Mouse (Mus musculus): Measurements from ENCODE around the gene Zbtb12.
"Not testable (repeated sequence)": the region's sequence is repeated elsewhere in the genome, so short reads cannot be mapped to it uniquely, and the experiment has no call there.

Gene Zbtb12

GRCm38 (mm10) chr17:34879336-34879879 is at the start of gene Zbtb12:
Gene Zbtb12, plus strand, starts transcription at chr17:34879483.
- DNase-seq (ENCODE audit: low read depth, low spot score): no peak

- DNase-seq (ENCODE audit: low read depth, low spot score): not testable (repeated sequence)
Measured at GRCm38 (mm10) chr17:34830776-34831175, 48.5 kb upstream of the Zbtb12 start.

GRCm38 (mm10) chr17:34836155-34836855 is 43.0 kb upstream of the Zbtb12 start:
- no peak for DNase-seq (ENCODE audit: low read depth, low spot score)

DNA sequence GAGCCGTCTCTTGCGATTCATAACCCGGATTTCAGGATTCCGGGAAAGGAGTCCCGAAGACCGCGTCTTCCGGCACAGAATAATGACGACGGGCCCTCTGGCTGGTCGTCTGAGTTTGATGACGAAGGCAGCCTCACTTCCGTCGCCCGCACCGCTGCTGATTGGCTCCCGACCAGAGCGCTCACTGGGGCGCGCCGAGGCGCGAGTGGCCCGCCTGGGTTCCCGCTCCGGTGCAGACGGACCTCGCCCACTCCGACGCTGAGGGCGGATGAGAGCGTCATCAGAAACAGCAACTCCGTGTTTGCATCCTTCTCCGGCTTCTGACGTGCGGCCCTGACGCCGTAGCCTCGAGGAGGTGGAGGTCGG is 42.4 kb upstream of the Zbtb12 start, which contains the start of the genes Stk19 and Dxo:
Stk19 (minus strand) TSS at position 90 of the 366 bp plus-strand sequence.
Dxo (plus strand) TSS at position 164 of the 366 bp plus-strand sequence.
- DNase-seq (ENCODE audit: low read depth, low spot score): peak; percentile 94

GRCm38 (mm10) chr17:34837464-34838324 is 41.6 kb upstream of the Zbtb12 start:
- no peak for DNase-seq (ENCODE audit: low read depth, low spot score)

GRCm38 (mm10) chr17:34838785-34839184 is 40.5 kb upstream of the Zbtb12 start:
- no peak for DNase-seq (ENCODE audit: low read depth, low spot score)

DNA sequence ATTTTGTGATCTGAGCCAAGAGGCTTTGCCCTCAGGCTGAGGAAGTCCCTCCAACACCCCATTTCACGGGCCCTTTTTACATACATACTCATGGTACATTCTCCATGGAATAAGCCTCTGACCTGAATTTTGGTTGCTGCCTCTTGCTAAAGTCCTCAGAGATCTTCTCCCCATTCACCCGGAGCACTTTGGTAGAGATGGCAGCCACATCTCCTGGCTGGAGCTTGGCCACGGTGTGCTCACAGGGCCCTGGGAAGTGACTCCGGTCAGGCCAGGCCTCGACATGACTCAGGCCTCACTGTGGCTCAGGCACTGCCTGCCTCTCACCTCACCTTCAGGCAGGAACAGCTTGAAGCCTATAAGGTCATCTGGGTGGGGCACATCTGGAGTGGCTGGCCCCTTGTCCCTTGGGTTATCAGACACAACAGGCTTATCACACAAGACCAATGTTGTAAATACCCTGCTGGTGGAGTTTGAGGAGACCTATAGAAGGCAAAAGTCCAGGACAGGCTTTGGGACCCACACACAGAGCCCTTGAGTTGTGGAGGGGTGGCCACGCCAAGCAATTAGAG is 38.5 kb upstream of the Zbtb12 start:
- DNase-seq (ENCODE audit: low read depth, low spot score): no peak

DNA sequence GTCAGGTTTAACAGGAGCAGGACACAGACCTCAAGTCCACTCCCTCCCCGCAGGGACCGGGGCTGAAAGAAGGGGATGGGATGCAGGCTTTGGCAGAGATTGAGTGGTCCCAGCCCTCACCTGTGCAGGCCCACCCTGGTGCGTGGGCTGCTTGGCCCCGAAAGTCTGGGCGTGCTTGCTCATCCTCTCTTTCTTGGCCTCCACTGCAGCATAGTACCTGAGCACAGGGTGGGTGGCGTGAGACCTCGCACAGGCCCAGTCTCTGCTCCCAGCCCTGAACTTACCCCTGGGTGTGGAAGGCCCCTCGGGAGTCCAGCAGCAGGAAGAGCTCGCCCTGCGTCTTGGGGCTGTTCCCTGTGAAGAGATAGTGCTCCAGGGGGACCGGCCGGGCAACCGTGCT is 34.4 kb upstream of the Zbtb12 start:
- DNase-seq (ENCODE audit: low read depth, low spot score): no peak

- DNase-seq (ENCODE audit: low read depth, low spot score): no peak
Measured at GRCm38 (mm10) chr17:34847192-34847591, 32.1 kb upstream of the Zbtb12 start.

DNA sequence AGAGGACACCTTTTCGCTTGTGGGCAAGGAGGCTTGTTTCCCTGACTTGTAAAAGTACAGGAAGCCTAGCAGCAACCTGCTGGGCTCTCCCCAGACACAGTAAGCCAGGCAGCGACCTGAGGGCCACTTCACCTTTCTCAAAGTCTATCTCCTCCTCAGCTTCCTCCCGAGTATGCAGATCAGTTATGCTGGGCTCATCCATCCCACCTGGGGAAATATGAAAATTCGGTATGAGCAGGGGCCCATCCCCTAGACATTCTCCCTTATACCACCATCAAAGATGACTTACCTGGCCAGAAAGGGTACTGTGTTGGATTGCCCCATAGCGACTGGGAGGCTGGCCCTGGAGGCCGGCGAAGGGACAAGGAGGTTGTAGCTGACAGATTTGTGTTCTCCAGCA is 31.7 kb upstream of the Zbtb12 start:
- no peak for DNase-seq (ENCODE audit: low read depth, low spot score)

DNA sequence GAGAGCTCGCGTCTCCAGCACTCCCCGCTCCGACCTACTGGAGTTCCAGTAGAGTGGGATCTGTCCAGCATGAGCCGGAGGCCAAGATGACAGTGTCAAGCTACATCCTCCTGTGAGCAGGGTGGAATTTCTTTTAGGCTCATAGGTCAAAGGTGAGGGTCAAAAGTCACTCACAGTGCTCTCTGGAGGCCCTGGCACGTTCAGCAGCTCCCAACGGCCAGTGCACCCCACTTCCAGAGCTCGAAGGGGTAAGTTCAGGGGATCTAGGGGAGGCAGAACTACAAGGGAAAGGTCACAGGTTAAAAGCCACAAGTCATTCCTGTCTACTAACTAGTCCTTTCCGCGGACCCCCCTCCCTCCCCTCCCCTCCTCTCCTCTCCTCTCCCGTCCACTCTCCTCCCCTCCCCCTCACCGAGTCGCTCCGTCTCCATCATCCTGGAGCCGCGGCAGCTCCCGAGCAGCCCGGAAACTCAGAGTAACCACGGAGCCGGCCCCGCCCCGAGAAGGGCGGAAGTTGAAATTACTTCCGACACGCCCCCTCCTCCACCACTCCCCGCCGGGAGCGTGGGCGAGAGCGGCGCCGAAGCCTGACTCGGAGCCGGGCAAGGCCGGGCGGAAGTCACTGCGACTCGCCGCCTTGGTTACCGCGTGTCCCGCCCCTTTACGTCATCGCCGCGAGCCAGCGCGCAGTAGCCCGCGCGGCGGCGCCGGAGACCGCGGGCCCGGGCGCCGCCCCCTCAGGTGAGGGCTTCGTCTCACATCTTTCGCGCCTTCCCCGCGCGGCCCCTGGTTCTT is 29.4 kb upstream of the Zbtb12 start, which contains the start of the genes Skiv2l and Nelfe:
Skiv2l (minus strand) TSS at position 489 of the 795 bp plus-strand sequence.
Nelfe (plus strand) TSS at position 670 of the 795 bp plus-strand sequence.
- peak; percentile 91 for DNase-seq (ENCODE audit: low read depth, low spot score)

DNA sequence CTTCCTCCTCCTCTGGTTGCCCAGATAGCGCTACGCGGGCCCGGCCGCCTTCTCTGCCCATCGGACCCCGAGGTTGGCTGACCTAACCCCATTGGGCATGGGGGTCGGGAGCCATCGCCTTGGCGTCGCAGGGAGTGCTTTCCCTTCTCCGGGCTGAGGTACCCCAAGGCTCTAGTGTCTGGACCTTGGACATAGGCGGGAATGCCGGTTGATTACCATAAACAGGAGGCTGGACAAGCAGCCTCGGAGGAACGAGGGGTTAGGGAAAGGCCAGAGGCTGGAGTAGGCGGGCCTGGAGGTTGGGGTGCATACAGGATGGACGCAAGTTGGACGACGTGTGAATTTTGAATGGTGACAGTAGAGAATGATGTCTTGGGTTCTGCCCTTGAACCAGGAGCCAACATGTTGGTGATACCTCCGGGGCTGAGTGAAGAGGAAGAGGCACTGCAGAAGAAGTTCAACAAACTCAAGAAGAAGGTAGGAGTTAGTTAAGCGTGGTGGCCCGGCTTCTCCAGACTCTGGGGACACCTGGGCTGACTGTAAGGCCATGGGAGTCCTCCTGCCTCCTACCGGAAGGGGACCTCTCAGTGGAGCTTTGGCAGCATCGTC is 28.7 kb upstream of the Zbtb12 start:
- DNase-seq (ENCODE audit: low read depth, low spot score): no peak

DNA sequence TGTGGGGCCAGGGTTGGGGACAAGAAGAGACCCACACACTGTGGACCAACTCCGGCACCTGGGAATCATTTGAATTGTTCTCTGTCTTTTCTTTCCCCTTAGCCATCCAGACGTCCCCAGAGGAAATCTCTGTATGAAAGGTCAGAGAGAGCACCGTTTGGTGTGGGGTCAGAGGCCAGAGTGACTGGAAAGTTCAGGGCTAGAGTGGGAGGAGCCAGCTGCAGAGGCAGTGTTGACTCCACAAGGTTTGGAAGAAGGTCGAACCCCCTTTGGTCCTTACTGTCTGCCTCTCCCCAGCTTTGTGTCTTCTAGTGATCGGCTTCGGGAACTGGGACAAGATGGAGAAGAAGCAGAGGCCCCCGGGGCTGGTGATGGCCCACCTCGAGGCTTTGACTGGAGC is 25.8 kb upstream of the Zbtb12 start:
- no peak for DNase-seq (ENCODE audit: low read depth, low spot score)

DNA sequence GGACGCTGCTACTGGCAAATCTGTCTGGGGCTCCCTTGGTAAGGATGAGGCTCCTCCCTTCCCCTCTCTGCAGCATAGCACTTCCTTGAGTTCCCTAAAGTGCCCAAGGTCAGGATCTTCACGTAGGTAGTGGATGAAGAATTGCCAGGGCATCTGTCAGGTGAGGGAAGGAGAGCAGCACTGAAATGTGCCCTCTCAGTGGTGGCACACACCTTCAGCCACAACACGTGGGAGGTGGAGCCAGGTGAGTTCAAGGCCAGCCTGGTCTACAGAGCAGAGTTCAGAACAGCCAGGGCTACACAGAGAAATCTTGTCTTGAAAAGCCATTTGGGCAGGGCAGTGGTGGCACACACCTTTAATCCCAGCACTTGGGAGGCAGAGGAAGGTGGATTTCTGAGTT is 24.5 kb upstream of the Zbtb12 start:
- DNase-seq (ENCODE audit: low read depth, low spot score): no peak

DNA sequence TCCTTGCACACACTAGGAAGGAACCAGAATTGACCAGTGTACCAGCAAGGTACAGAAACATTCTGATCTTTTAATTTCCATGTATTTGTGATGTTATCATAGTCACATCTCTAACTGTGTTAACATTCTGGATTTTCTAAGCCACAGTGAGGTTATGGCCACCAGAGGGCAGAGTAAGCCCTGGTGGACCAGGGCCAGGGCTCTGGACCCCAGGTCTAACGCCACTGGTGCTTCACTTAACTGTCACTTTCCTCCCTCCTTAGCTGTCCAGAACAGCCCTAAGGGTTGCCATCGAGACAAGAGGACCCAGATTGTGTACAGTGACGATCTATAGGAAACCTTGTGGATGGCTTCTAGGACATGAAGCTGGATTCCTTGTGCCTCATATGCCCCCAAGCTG is 23.5 kb upstream of the Zbtb12 start:
- DNase-seq (ENCODE audit: low read depth, low spot score): no peak

DNA sequence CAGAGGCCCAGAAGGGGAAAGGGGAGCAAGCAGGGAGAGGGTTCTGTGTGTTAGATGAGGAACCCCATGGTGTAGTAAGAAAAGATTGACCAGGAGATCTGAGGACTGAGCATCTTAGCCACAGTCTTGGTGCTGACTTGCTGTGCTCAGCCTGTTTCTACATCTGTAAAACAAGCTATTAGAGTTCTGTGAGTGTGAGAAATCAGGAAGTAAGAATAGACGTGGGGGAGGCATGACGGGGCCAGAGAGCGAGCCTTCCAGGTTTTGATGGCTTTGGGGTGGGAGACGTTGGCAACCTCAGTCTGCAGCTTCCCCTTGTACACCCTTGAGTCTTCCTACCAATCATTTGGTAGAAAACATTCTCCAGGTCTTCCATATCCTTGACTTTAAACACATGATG is 20.6 kb upstream of the Zbtb12 start:
- DNase-seq (ENCODE audit: low read depth, low spot score): no peak

GRCm38 (mm10) chr17:34860514-34860913 is 18.8 kb upstream of the Zbtb12 start:
- DNase-seq (ENCODE audit: low read depth, low spot score): no peak

GRCm38 (mm10) chr17:34861704-34862415 is 17.4 kb upstream of the Zbtb12 start:
- no peak for DNase-seq (ENCODE audit: low read depth, low spot score)

GRCm38 (mm10) chr17:34862416-34863081 is 16.7 kb upstream of the Zbtb12 start, which contains the start of gene Cfb:
Gene Cfb, minus strand, starts transcription at chr17:34862518.
- DNase-seq (ENCODE audit: low read depth, low spot score): no peak
